Mouse (Mus musculus) hindbrain, embryonic 12.5 days (tissue): ENCODE results near the gene Clnk. TPM values are rescaled to one million over a fixed set of nuclear protein-coding genes. Genes with fewer than 3 reads are reported as not detected.
"Not testable (repeated sequence)": the region's sequence is repeated elsewhere in the genome, so short reads cannot be mapped to it uniquely, and the experiment has no call there.

Source experiments
- ATAC-seq: fragments of 200-750 bp; cut with Nextera tagmentation; 2 replicates; pipeline ENCODE4 v1.8.0; 2017; ENCODE audit warnings: moderate TSS enrichment; ENCODE audit not compliant: low FRiP score
- H3K27ac ChIP-seq: fragments of 300-500 bp; sonication (generic); 2 replicates; pipeline ENCODE4 v1.5.1; 2016; ENCODE audit warnings: mild to moderate bottlenecking
- H3K27me3 ChIP-seq: fragments of 300-500 bp; sonication (generic); 2 replicates; pipeline ENCODE4 v1.6.1; 2016; ENCODE audit warnings: mild to moderate bottlenecking
- H3K36me3 ChIP-seq: fragments of 300-500 bp; sonication (generic); 2 replicates; pipeline ENCODE4 v1.6.1; 2016; ENCODE audit warnings: mild to moderate bottlenecking
- H3K4me1 ChIP-seq: fragments of 300-500 bp; sonication (generic); 2 replicates; pipeline ENCODE4 v1.6.1; 2016
- H3K4me2 ChIP-seq: fragments of 300-500 bp; sonication (generic); replicated peaks from 2 replicates; pipeline ENCODE4 v1.6.1; 2016; ENCODE audit warnings: mild to moderate bottlenecking
- H3K4me3 ChIP-seq: fragments of 300-500 bp; sonication (generic); 2 replicates; pipeline ENCODE4 v1.5.1; 2016; ENCODE audit warnings: mild to moderate bottlenecking
- H3K9ac ChIP-seq: fragments of 300-500 bp; sonication (generic); 2 replicates; pipeline ENCODE4 v1.6.1; 2016; ENCODE audit warnings: mild to moderate bottlenecking, moderate library complexity
- H3K9me3 ChIP-seq: fragments of 300-500 bp; sonication (generic); replicated peaks from 2 replicates; pipeline ENCODE4 v1.6.1; 2016; ENCODE audit warnings: mild to moderate bottlenecking
- WGBS: fragments of 180-500 bp; shearing (Covaris S2); methylation state at CpG from one replicate; pipeline ENCODE4 v1.1.7; 2016; 5-methylcytosine and 5-hydroxymethylcytosine counted together
- polyA plus RNA-seq: library from polyadenylated mRNA; unstranded; fragments of >200 nt; fragmentation: Nextera tagmentation; extraction: Ambion mirVana; gene quantifications from 2 replicates; pipeline ENCODE4 v1.2.1, GENCODE M21; 2016

Gene Clnk
- polyA plus RNA-seq, result 0.13 and 0.32 TPM in 2 replicates

DNA sequence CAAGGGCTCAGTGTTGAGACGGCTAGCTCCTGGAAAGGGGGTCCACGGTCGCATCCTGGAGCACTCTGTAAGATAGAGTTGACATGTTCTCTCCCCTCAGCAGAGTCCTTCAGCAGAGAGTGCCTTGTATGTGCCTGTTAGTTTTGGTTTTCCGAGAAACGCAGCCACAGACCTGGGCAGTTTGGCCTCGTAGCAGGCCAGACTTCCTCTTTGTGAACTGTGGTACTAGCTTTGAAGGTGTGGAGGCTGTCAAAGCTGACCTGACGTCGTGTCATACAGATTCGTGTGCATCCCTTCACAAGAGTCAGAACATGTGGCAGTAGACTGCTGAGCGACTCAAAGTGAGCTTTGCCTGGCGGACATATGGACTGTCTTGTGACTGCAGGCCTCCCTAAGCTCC lies at the start of gene Clnk:
Gene Clnk, minus strand, starts transcription at position 191 of the 400 bp plus-strand sequence.
- Histone ChIP-seq H3K27me3 (no peaks in the 10 kb centered on the region), H3K4me2 (no peak within 1 kb of the TSS), H3K36me3 (no peaks in the 10 kb centered on the region), H3K9ac (no peak within 1 kb of the TSS), H3K4me3 (no peak within 1 kb of the TSS), H3K27ac (no peak within 1 kb of the TSS), H3K9me3 (no peaks in the 10 kb centered on the region), H3K4me1 (0 out of 2 replicates have a peak, but pooled peaks cover 2% of the 10 kb centered on the region)
- WGBS, result 83% methylated on average over 11 of the region's 11 CpGs
- ATAC-seq, result no peak

DNA sequence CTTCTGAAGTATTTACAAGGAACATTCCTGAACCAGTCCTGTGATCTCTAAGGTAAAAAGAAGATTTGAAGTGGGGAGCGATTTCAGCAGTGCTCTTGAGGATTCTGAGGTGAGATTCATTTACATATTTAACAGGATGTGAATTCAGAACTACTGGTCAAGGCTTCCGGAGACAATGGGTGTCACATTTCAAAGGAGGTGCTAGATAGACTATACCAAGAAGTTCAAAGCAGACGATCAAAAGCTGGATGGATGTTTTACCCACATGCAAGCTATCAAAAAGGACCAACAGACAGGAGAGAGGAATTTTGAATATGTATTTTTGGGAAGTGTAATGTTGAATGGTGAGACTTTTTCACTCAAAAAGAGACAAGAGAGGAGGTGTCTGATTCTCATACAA lies 28.7 kb upstream of the Clnk start:
- no peak for ATAC-seq
- Histone ChIP-seq H3K9me3 (no peaks in the 10 kb centered on the region), H3K27me3 (no peaks in the 10 kb centered on the region), H3K9ac (no peak overlapping the region), H3K36me3 (no peaks in the 10 kb centered on the region), H3K4me2 (no peak overlapping the region), H3K4me3 (no peak overlapping the region), H3K27ac (no peak overlapping the region), H3K4me1 (no peaks in the 10 kb centered on the region)
- 52% methylated on average over 3 of the region's 3 CpGs for WGBS

DNA sequence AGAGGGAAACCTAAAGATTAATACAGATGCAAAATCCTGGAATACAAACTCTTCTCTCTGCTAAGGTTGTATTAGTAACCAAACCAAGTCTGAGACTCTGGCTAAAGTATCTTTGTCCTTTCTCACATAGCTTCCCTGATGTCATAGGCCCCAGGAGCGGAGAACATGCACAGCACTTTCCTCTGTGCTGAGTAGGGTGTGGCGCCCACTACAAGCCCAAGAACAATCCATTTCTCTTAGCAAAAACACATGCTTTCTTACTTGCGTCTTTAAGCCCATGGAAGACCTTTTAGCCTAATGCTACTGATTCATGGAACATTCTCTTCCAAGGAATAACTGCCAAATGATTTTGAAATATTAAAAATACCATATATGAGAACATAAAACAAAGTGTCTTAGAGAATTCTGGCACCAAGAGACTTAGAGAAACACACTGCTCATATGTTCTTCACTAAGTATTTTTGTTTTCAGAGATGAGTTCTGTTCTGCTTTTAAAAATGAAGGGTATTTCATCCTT lies 28.0 kb upstream of the Clnk start:
- 96% methylated on average over 3 of the region's 3 CpGs for whole genome bisulfite sequencing
- Histone ChIP-seq H3K36me3 (no peaks in the 10 kb centered on the region), H3K9me3 (no peaks in the 10 kb centered on the region), H3K4me1 (no peaks in the 10 kb centered on the region), H3K9ac (no peak overlapping the region), H3K27me3 (no peaks in the 10 kb centered on the region), H3K27ac (no peak overlapping the region), H3K4me3 (no peak overlapping the region), H3K4me2 (no peak overlapping the region)
- ATAC-seq, result no peak

DNA sequence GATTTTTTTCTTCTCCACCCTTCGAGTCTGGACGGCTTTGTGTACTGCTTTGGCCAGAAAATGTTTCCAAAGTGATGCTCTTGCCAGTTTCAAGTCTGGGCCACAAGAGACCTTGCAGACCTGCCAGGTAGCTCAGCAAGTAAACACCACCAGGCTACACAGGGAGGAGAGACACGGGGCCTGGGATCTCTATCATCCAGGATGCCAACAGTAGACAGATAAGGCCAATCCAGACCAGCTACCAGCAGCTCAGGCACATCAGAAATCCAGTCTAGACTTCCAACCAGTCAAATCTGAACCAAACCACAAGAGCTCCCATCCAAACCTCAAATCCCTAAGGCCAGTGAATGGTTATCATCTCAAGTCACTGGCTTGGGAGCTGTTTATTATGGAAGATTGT lies 26.3 kb upstream of the Clnk start:
- Histone ChIP-seq H3K27me3 (no peaks in the 10 kb centered on the region), H3K4me2 (no peak overlapping the region), H3K27ac (no peak overlapping the region), H3K9ac (no peak overlapping the region), H3K4me1 (no peaks in the 10 kb centered on the region), H3K9me3 (no peaks in the 10 kb centered on the region), H3K36me3 (no peaks in the 10 kb centered on the region), H3K4me3 (no peak overlapping the region)
- WGBS, result 87% methylated on average over 3 of the region's 3 CpGs
- ATAC-seq, result no peak

DNA sequence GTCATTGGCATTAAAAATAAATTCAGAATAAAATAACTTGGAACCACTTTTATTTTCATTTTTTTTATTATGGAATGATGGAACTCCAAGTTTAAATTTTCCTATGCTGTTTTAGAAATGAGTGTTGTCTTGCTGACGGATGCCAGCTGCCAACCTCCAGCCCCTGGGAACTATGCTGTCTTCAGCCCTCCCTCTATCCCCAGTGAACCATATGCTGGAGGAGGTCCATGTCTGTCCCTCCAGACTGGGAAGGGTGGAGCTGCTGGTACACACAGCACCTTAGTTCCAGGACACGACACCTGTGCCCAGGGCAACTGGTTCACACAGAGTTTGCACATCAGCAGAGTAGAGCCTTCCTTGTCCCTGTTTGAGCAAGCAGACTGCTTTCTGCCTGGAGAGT lies 22.4 kb upstream of the Clnk start:
- H3K4me3 ChIP-seq, result no peak overlapping the region
- 79% methylated on average over 2 of the region's 2 CpGs for WGBS
- H3K4me1 ChIP-seq, result no peaks in the 10 kb centered on the region
- H3K4me2 ChIP-seq, result no peak overlapping the region
- H3K27ac ChIP-seq, result no peak overlapping the region
- H3K27me3 ChIP-seq, result no peaks in the 10 kb centered on the region
- H3K9ac ChIP-seq, result no peak overlapping the region
- no peaks in the 10 kb centered on the region for H3K36me3 ChIP-seq
- H3K9me3 ChIP-seq, result no peaks in the 10 kb centered on the region
- no peak for ATAC-seq

DNA sequence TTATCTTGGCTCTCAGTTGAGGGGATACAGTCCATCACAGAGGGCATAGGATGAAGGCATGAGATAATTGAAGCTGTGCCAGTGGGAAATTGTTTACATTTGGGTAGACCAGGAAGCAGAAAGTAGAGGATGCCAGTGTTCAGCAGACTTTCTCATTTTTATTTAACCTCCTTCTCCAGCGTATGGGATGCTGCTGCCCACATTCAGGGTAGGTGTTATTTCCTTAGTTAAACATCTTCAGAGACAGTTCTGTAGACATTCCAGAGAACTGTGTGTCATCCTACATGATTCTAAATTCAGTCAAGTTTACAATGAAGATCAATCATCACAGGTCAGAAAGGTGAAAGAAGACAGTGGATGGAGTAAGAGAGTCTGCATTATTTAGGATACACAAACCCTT lies 12.0 kb upstream of the Clnk start:
- H3K27ac ChIP-seq, result no peak overlapping the region
- WGBS, result 92% methylated on average over 1 of the region's 1 CpGs
- H3K4me3 ChIP-seq, result no peak overlapping the region
- H3K9ac ChIP-seq, result no peak overlapping the region
- no peaks in the 10 kb centered on the region for H3K27me3 ChIP-seq
- no peaks in the 10 kb centered on the region for H3K9me3 ChIP-seq
- ATAC-seq, result no peak
- no peak overlapping the region for H3K4me2 ChIP-seq
- no peaks in the 10 kb centered on the region for H3K36me3 ChIP-seq
- no peaks in the 10 kb centered on the region for H3K4me1 ChIP-seq

DNA sequence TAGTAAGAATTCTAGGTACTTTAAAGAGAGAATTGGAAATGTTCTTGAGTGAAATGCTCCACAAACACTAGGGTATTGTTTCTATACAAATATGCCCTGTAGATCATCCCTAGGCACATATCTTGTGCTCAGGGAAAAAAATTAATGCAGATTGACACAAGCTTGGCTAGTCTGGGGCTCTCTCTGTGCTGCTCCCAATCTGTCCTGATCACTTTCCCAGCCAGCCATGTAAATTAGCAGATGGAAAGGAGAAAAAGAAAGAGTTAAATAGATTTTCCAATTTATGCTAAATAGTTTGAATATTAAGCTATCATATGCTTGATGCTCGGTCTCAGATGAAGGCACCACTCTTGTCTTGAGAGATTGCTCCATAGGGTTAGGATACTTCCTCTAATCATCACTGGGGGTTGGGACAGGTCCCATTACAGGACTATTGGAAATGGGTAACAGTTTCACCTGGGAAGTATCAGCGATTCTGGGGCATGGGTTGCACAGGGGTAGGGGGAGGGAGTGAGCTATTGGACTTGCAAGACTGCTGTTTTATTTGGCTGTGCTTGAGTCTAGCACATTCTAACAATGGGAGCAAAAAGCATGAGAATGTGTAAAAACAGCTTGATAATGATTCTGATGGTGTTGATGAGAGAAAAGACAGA lies 10.1 kb upstream of the Clnk start:
- no peak overlapping the region for H3K4me3 ChIP-seq
- H3K9ac ChIP-seq, result no peak overlapping the region
- no peak overlapping the region for H3K27ac ChIP-seq
- H3K4me1 ChIP-seq, result no peaks in the 10 kb centered on the region
- H3K27me3 ChIP-seq, result no peaks in the 10 kb centered on the region
- ATAC-seq, result no peak
- 81% methylated on average over 2 of the region's 2 CpGs for WGBS
- no peaks in the 10 kb centered on the region for H3K9me3 ChIP-seq
- H3K4me2 ChIP-seq, result no peak overlapping the region
- H3K36me3 ChIP-seq, result no peaks in the 10 kb centered on the region

DNA sequence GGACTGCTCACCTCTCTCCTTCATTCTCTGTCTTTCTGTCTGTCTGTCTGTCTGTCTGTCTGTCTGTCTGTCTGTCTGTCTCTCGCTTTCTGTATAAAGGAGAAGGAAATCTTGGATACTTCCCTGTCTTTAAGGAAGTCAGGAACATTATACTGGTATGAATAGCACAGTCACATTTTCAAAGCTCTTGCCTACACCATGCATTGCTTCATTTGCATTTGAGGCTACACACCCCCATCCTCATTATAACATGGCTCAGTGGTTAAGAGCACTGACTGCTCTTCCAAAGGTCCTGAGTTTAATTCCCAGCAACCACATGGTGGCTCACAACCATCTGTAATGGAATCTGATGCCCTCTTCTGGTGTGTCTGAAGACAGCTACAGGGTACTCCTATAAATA lies 6.0 kb upstream of the Clnk start:
- not testable (repeated sequence) for H3K4me1 ChIP-seq, ATAC-seq, H3K9ac ChIP-seq, H3K27me3 ChIP-seq, H3K27ac ChIP-seq, H3K4me3 ChIP-seq, H3K36me3 ChIP-seq, H3K4me2 ChIP-seq, H3K9me3 ChIP-seq
- WGBS, result 100% methylated on average over 1 of the region's 1 CpGs

DNA sequence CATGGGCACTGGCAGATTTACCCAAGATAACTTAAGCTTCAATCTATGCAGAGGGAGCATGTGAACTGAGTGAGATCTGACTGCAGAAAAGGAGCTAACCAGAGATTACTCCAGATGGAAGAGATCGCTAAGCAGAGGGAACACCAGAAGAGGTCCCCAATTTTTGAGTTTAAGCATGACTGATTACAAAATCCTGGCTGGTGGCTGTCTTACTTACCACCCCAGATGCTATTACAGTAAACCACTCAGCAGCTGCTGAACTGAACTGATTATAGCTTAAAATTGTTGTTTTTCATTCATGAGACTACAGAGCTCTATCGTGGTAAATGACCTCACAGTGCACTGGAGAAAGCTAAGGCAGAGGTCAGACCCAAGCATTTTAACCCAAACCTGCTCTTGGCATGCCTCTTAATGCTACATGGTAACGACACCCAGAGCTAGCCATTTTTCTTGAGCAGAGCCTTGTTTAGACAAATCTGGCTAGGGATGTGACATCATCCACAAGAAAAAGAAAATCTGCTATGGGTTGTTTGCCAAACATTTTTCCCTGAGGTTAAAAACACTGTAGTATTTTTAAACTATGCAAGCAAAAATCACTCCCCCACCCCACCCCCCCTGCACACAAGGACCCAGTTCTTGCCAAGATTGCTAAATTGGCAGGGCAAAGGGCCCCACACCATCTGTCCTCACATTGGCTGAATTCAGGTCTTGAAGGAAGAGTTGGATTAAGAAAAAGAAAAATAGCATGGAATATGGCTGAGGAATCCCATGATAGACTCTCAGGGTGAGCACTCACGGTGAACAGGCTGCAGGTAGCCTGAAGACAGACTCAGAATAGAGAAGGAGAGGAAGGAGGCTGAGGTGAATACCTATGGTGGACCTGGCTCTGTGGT lies 5.4 kb upstream of the Clnk start:
- WGBS, result 70% methylated on average over 4 of the region's 4 CpGs
- ATAC-seq, result no peak

DNA sequence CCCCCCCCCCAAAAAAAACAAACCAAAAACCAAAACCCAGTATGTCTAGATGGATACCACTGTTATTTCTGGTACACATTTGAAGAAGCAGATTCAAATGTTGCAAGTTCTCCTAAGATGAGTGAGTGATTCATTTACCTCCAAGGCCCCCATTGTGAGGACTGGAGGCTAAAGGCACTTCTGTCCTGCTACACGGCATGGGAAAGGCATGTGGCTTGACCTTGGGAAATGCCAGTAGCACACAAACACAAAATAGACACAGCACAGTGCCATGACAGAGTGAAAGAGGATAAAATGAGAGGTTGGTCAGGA lies 4.8 kb upstream of the Clnk start:
- Histone ChIP-seq H3K4me1 (0 out of 2 replicates have a peak, but pooled peaks cover 2% of the 10 kb centered on the region), H3K9me3 (no peaks in the 10 kb centered on the region), H3K27me3 (no peaks in the 10 kb centered on the region), H3K27ac (no peak overlapping the region), H3K4me2 (no peak overlapping the region), H3K9ac (no peak overlapping the region), H3K4me3 (no peak overlapping the region), H3K36me3 (no peaks in the 10 kb centered on the region)
- WGBS, result 74% methylated on average over 1 of the region's 1 CpGs
- no peak for ATAC-seq

More for the DNA sequence above, 5.4 kb upstream of the Clnk start:
- Histone ChIP-seq H3K4me2 (no peak overlapping the region), H3K27ac (no peak overlapping the region), H3K4me3 (no peak overlapping the region), H3K36me3 (no peaks in the 10 kb centered on the region), H3K9ac (no peak overlapping the region), H3K27me3 (no peaks in the 10 kb centered on the region), H3K9me3 (no peaks in the 10 kb centered on the region), H3K4me1 (0 out of 2 replicates have a peak, but pooled peaks cover 2% of the 10 kb centered on the region)

DNA sequence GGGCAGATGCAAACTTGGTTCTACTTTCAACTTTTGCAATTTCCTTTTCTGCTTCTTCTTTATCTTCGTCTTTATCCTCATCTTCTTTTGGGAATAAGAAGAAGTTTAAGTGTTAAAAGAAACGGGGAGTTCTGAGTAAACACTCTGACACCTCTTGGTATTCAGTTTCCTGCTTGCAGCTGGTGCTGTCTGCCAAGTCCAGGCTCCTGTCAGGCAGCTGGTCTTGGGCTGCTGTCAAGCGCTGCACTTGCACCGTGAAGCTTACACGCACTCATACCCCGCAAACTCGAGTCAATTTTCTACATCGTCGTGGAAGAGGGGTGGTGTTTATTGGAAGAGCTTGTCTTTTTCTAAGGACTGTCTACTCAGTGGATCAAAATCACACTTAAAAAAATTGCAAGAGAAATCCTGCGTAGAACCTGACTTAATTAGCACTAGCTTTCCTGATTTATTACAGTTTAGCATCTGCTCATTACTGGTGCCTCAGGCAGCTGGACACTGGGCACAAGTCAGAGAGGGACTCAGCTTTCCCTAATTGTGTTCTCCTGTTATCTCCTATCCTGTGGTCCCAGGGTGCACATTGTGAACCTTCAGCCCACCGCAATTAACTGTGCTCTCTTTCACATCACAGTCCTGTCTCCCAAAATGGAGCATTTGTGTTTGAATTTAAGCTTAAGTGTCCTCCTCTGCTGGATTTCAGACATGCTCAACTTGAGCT lies 3.5 kb upstream of the Clnk start:
- 56% methylated on average over 11 of the region's 11 CpGs for WGBS
- peak; percentile 57 for ATAC-seq
- Histone ChIP-seq H3K4me3 (no peak overlapping the region), H3K9ac (no peak overlapping the region), H3K36me3 (no peaks in the 10 kb centered on the region), H3K27ac (no peak overlapping the region), H3K27me3 (no peaks in the 10 kb centered on the region), H3K9me3 (no peaks in the 10 kb centered on the region), H3K4me1 (0 out of 2 replicates have a peak, but pooled peaks cover 2% of the 10 kb centered on the region), H3K4me2 (no peak overlapping the region)

DNA sequence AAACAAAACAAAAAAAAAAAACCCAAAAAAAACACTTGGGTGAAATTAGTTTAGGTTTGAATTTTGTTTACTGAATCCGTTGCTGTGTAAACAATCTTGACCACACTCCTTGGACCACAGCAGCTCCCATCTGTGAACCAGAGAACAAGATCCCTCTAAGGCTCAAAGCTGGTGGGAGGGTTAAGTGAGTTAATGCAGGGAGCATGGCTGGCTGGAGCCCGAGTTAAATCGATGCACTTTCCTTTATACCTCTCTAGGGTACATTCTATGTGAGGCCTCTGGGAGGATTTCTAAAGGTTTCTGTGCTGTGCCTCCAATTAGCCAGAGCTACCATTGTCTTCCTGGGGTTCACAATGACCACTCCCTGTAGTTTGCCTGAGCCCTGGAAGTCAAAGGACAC lies 1.2 kb downstream of the Clnk start:
- H3K9me3 ChIP-seq, result no peaks in the 10 kb centered on the region
- no peak overlapping the region for H3K4me2 ChIP-seq
- no peak for ATAC-seq
- H3K9ac ChIP-seq, result no peak overlapping the region
- H3K27ac ChIP-seq, result no peak overlapping the region
- WGBS, result 27% methylated on average over 3 of the region's 3 CpGs
- no peak overlapping the region for H3K4me3 ChIP-seq
- no peaks in the 10 kb centered on the region for H3K27me3 ChIP-seq
- 0 out of 2 replicates have a peak, but pooled peaks cover 4% of the 10 kb centered on the region for H3K4me1 ChIP-seq
- no peaks in the 10 kb centered on the region for H3K36me3 ChIP-seq
